Mouse (Mus musculus) liver, embryonic 12.5 days (tissue): Measurements from ENCODE around the gene Wwox. TPM values are rescaled to one million over a fixed set of nuclear protein-coding genes. Genes with fewer than 3 reads are reported as not detected.

Experiments used
- ATAC-seq: fragments of 200-750 bp; cut with Nextera tagmentation; 2 replicates; pipeline ENCODE4 v1.8.0; 2017; ENCODE audit warnings: moderate number of reproducible peaks, mild to moderate bottlenecking, moderate library complexity
- H3K27ac ChIP-seq: fragments of 300-500 bp; sonication (generic); 2 replicates; pipeline ENCODE4 v1.5.1; 2016; ENCODE audit warnings: mild to moderate bottlenecking
- H3K27me3 ChIP-seq: fragments of 300-500 bp; sonication (generic); replicated peaks from 2 replicates; pipeline ENCODE4 v1.6.1; 2016; ENCODE audit warnings: mild to moderate bottlenecking, moderate library complexity
- H3K36me3 ChIP-seq: fragments of 300-500 bp; sonication (generic); 2 replicates; pipeline ENCODE4 v1.6.1; 2016; ENCODE audit warnings: mild to moderate bottlenecking, moderate library complexity
- H3K4me1 ChIP-seq: fragments of 300-500 bp; sonication (generic); 2 replicates; pipeline ENCODE4 v1.6.1; 2016
- H3K4me2 ChIP-seq: fragments of 300-500 bp; sonication (generic); 2 replicates; pipeline ENCODE4 v1.6.1; 2016; ENCODE audit warnings: mild to moderate bottlenecking, moderate library complexity
- H3K4me3 ChIP-seq: fragments of 300-500 bp; sonication (generic); 2 replicates; pipeline ENCODE4 v1.5.1; 2016; ENCODE audit warnings: mild to moderate bottlenecking, moderate library complexity
- H3K9ac ChIP-seq: fragments of 300-500 bp; sonication (generic); 2 replicates; pipeline ENCODE4 v1.6.1; 2016; ENCODE audit warnings: mild to moderate bottlenecking, moderate library complexity
- H3K9me3 ChIP-seq: fragments of 300-500 bp; sonication (generic); replicated peaks from 2 replicates; pipeline ENCODE4 v1.6.1; 2016; ENCODE audit warnings: mild to moderate bottlenecking, moderate library complexity
- WGBS: fragments of 180-500 bp; shearing (Covaris S2); methylation state at CpG from one replicate; pipeline ENCODE4 v1.1.7; 2016; ENCODE audit not compliant: insufficient replicate concordance; 5-methylcytosine and 5-hydroxymethylcytosine counted together
- polyA plus RNA-seq: library from polyadenylated mRNA; unstranded; fragments of >200 nt; fragmentation: Nextera tagmentation; extraction: Ambion mirVana; gene quantifications from 2 replicates; pipeline ENCODE4 v1.2.1, GENCODE M21; 2016

Gene Wwox
- polyA plus RNA-seq, 1 experiment from 2014 or later = 5.2 TPM

DNA sequence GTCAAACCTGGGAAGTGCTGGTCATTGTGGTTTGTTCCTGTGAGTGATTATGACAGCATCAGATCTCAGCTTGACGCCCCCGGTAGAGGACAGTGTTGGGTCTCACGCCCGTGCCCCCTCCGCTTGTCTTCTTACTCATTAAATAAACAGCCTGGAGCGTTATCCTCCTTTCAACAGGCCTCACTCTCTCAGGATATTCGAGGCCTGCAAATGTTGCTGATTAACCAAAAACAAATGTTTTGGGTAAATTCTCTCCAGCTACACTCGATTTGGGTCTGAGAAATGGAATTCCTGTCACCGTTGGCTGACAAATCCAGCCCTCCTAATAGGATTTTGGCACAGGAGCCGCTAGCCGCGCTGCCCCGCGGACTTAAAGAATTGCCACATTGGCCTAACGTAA is 115.5 kb downstream of the Wwox start:
- 58% methylated on average over 15 of the region's 15 CpGs for WGBS
- H3K9me3 ChIP-seq = no peaks in the 10 kb centered on the region
- ATAC-seq = no peak
- H3K4me3 ChIP-seq = no peak overlapping the region
- no peaks in the 10 kb centered on the region for H3K27me3 ChIP-seq
- no peak overlapping the region for H3K9ac ChIP-seq
- peak overlapping the region; percentile 62 for H3K27ac ChIP-seq
- H3K4me2 ChIP-seq = no peak overlapping the region
- no peaks in the 10 kb centered on the region for H3K4me1 ChIP-seq
- no peaks in the 10 kb centered on the region for H3K36me3 ChIP-seq

DNA sequence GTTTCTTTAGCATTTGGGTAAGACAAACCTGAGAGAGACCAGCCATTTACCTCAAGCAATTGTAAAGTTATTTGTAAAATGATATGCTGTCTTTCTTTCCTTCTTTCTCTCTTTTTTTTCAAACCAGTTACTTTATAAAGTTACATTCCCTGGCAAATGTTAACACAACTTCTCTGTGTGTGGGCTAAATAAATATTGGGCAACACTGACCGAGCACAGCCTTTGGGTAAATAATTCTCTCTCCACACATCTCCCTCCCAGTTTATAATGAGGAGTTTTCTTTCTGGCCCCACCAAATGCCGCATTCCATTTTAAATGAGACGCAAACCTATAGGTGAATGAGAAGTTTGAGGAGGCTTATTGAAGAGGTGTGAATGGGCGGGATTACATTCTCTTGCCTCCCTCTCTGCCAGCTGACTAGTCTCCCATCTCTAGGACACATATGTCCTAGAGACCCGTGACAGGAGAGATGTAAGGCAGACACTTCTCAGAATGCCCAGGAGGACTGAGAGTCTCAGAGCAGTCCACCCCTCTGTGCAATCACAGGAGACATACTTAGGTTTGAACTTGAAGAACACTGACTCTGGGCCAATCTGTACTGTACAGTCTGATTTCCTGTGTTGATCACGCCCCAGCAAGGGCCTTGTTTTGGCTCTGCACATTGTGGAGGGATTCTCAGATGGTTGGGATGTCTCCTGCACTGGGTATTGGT is 116.2 kb downstream of the Wwox start:
- H3K27me3 ChIP-seq = no peaks in the 10 kb centered on the region
- H3K4me2 ChIP-seq = no peak overlapping the region
- WGBS = 63% methylated on average over 6 of the region's 6 CpGs
- no peaks in the 10 kb centered on the region for H3K9me3 ChIP-seq
- H3K9ac ChIP-seq = no peak overlapping the region
- no peak; the same call in 1 of the 2 replicates for ATAC-seq
- no peaks in the 10 kb centered on the region for H3K36me3 ChIP-seq
- H3K4me3 ChIP-seq = no peak overlapping the region
- no peaks in the 10 kb centered on the region for H3K4me1 ChIP-seq
- H3K27ac ChIP-seq = peak overlapping the region; percentile 45; the same call in 1 of the 2 replicates

DNA sequence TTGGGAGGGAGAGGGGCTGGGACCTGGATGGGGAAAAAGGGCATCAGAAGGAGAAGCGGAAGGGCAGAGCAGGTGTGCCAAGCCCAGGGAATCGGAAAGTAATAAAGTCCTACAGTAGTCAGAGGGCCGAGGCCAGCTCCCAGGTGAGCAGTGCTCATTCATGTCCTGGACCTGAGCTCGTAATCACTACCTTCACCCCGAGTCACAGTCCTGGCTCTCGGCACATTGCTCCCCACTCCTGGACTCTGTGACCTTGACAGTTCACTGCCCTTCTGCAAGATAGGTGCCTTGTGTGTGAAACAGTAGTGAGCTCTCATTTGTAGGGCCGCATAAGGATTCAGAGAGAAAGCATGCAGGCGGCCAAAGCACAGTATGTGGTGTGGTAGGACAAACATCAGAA is 121.7 kb downstream of the Wwox start:
- Histone ChIP-seq H3K27ac (no peak overlapping the region), H3K4me1 (no peaks in the 10 kb centered on the region), H3K36me3 (no peaks in the 10 kb centered on the region), H3K9ac (no peak overlapping the region), H3K9me3 (no peaks in the 10 kb centered on the region), H3K4me3 (no peak overlapping the region), H3K27me3 (no peaks in the 10 kb centered on the region), H3K4me2 (no peak overlapping the region)
- no peak for ATAC-seq
- WGBS = 69% methylated on average over 8 of the region's 8 CpGs

DNA sequence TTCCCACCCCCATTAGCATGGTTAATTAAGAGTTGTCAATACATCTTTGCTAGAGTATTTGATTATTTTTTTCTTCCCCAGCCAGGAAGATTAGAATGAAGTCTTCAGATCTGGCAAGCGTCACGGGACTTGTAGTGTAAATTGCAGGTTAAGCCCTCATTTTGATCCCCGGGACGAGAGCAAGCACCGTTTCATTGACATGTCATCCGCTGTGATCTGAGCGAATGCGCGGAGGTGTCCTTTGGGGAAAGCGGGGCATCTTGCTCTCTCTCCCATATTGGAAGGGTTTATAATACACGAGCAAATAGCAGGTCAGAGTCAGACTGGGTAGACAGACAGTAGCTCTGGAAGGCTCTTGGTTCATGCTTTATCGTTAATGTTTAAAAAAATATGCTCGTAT is 123.0 kb downstream of the Wwox start:
- no peak for ATAC-seq
- Histone ChIP-seq H3K9me3 (no peaks in the 10 kb centered on the region), H3K4me3 (no peak overlapping the region), H3K27me3 (no peaks in the 10 kb centered on the region), H3K36me3 (no peaks in the 10 kb centered on the region), H3K4me2 (no peak overlapping the region), H3K9ac (no peak overlapping the region), H3K4me1 (no peaks in the 10 kb centered on the region), H3K27ac (no peak overlapping the region)
- 82% methylated on average over 13 of the region's 13 CpGs for WGBS

DNA sequence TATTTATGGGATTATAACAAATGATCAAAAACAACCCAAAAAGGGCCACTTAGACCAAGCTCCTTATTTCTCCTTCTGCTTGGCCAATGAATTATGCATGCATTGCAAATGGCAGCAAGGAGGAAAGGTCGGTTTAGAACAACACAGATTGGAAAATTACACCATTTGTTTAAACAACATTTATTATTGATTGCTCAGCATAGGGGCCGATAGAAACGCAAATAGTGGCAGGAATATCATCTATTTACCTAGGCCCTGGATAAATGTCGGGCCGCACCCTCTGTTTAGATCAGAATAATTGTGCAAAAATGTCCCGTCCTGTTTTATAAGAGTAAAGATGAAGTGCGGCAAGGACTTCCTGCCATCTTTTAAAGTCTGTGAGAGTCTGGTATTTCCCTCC is 123.9 kb downstream of the Wwox start:
- H3K4me1 ChIP-seq = no peaks in the 10 kb centered on the region
- no peaks in the 10 kb centered on the region for H3K36me3 ChIP-seq
- H3K27ac ChIP-seq = no peak overlapping the region
- H3K27me3 ChIP-seq = no peaks in the 10 kb centered on the region
- no peak for ATAC-seq
- H3K9ac ChIP-seq = no peak overlapping the region
- no peaks in the 10 kb centered on the region for H3K9me3 ChIP-seq
- H3K4me3 ChIP-seq = no peak overlapping the region
- 70% methylated on average over 7 of the region's 7 CpGs for WGBS
- no peak overlapping the region for H3K4me2 ChIP-seq

DNA sequence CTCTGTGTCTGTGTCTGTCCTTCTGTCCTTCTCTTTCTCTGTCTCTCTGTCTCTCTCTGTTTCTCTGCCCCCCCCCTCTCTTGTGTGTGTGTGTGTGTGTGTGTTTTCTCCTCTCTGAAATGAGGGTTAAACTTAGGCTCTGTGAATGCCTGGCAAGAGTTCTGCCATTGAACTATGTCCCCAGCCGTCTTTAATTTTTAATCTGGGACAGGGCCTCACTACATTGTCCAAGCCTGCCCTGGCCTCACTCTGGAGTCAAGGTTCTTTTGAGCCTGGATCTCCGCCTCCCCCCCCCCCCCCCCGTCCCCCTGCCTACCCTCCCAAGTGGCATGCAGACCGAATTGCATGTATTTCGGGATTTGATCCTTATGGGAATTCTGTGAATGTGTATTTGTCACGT is 124.6 kb downstream of the Wwox start:
- no peak for ATAC-seq
- Histone ChIP-seq H3K9me3 (no peaks in the 10 kb centered on the region), H3K4me2 (no peak overlapping the region), H3K36me3 (no peaks in the 10 kb centered on the region), H3K4me1 (no peaks in the 10 kb centered on the region), H3K4me3 (no peak overlapping the region), H3K27ac (no peak overlapping the region), H3K27me3 (no peaks in the 10 kb centered on the region), H3K9ac (no peak overlapping the region)
- WGBS = 81% methylated on average over 6 of the region's 6 CpGs

DNA sequence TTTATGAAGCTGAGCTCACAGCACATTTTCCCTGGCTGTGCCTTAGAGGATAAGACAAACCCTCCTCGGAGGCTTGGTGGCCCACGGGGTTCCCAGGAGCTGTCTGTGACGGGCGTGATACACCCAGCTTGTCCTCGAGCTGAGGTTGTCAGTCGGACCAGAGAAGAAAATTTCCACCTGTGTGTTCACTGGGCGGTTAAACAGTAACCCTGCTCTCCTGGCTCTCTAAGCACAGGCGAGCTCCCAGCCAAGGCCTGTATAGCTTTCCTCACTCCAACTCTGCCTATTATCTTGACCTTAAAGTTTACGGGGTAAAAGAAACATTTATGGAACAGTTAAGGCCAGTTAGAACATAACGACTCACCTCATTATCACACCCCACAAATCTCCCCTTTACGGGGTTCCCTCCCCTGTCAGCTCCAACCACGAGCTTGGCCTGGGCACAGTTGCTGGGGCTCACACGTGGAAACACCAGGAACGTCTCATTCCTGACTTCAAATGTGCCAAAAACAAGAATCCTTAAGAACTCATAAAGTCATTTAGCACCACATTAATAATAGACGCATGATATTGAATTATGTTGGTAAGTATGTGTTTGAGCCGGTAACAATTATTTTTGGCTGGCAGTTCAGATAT is 129.2 kb downstream of the Wwox start:
- 0 out of 2 replicates have a peak, but pooled peaks have one; percentile 10 for ATAC-seq
- H3K4me3 ChIP-seq = no peak overlapping the region
- WGBS = 70% methylated on average over 16 of the region's 16 CpGs
- H3K36me3 ChIP-seq = no peaks in the 10 kb centered on the region
- H3K4me1 ChIP-seq = peaks cover 6% of the 10 kb centered on the region; the same call in 1 of the 2 replicates
- no peaks in the 10 kb centered on the region for H3K27me3 ChIP-seq
- no peaks in the 10 kb centered on the region for H3K9me3 ChIP-seq
- H3K4me2 ChIP-seq = no peak overlapping the region
- no peak overlapping the region for H3K9ac ChIP-seq
- peak overlapping the region; percentile 36 for H3K27ac ChIP-seq

DNA sequence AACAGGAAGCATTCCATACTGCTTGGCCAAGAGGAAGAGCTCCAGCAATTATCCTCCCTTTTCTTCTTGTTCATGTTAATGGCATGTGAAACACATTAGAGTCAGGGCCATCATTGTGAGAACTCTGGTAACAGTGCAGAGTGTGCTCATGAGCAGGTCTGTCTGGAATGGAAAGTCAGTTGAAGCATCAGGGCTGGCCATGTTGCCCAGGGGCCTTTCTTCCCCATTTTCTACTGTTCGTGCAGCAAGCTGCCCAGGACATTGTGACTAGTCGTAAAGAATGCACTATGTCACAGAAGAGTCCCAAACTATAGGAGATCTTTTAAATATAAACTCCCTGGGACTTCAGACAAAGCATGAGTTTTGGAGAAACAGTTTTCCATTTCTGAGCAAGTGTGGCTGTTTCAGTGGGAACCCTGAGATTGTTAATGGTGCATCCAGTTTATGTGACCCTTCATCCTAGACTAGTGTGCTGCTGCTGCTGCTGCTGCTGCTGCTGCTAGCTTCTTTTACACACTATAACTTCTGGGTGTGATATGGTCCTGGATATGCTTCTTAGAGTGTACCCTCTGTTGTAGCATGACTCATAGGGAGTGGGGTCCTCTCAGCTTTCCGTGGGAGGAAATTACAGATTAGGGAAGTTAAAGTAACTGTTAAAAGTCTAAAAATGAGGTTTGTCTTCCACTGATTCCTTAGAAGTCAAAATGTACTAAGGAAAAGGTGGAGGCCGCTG is 133.7 kb downstream of the Wwox start:
- 54% methylated on average over 4 of the region's 4 CpGs for WGBS
- Histone ChIP-seq H3K36me3 (no peaks in the 10 kb centered on the region), H3K4me1 (peaks cover 6% of the 10 kb centered on the region; the same call in 1 of the 2 replicates), H3K9ac (no peak overlapping the region), H3K4me3 (no peak overlapping the region), H3K27me3 (no peaks in the 10 kb centered on the region), H3K9me3 (no peaks in the 10 kb centered on the region), H3K4me2 (no peak overlapping the region), H3K27ac (no peak overlapping the region)
- ATAC-seq = no peak

DNA sequence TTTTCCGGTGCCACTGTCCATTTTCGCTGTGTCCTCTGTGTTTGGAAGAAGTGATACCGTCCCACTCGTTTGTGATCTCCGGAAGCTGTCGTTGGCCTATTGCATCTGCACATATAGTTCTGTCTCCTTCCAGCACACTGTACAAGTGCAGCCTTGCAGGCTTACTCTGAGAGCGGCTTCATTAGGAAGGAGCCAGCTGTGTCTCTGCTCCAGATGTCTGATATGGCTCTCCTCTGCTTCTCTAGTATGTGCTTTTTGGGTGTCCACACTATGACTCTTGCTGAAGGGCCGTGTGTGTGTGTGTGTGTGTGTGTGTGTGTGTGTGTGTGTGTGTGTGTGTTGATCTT is 134.3 kb downstream of the Wwox start:
- Histone ChIP-seq H3K4me3 (no peak overlapping the region), H3K4me2 (no peak overlapping the region), H3K36me3 (no peaks in the 10 kb centered on the region), H3K9me3 (no peaks in the 10 kb centered on the region), H3K4me1 (peaks cover 6% of the 10 kb centered on the region; the same call in 1 of the 2 replicates), H3K27ac (no peak overlapping the region), H3K27me3 (no peaks in the 10 kb centered on the region), H3K9ac (no peak overlapping the region)
- WGBS = 68% methylated on average over 8 of the region's 8 CpGs
- no peak for ATAC-seq

DNA sequence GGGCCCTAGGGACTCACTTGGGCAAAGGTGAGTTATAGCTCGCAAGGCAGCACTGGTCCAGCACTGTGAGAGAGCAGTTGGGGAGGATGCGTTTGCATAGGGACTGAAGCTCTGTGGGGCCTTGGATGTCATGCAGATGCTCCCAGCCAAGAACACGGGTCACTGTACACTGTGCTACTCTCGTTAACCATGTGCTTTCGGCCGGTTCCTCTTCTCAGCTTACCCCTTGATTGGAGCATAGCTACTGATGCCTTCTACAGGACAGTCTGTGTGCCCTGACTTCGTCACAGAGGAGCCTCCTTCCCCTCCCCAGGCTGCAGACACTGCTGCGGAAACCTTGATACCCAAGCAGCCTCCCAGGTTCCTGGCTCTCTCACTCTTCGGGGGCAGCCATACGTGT is 139.8 kb downstream of the Wwox start:
- 75% methylated on average over 10 of the region's 10 CpGs for WGBS
- Histone ChIP-seq H3K9ac (no peak overlapping the region), H3K9me3 (no peaks in the 10 kb centered on the region), H3K27me3 (no peaks in the 10 kb centered on the region), H3K4me2 (no peak overlapping the region), H3K36me3 (no peaks in the 10 kb centered on the region), H3K27ac (no peak overlapping the region), H3K4me3 (no peak overlapping the region), H3K4me1 (no peaks in the 10 kb centered on the region)
- ATAC-seq = no peak

DNA sequence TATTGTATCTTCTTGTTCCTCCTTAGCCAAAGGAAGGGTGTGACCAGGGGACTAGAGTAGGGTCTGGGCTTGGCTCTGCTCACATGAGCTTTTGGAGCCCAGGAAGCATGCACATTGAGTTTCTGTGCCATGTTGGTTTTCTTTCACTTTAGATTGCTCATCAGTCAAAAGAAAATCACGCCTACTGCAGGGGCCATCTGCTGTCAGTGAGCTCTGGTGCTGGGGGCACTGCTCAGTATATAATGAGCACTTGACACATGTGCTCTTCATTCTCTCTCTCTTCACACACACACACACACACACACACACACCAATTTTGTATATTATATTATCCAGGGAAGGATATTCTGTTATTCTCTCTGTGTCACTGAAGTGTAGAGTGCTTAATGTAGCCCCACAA is 141.2 kb downstream of the Wwox start:
- WGBS = 74% methylated on average over 1 of the region's 1 CpGs
- no peaks in the 10 kb centered on the region for H3K27me3 ChIP-seq
- no peak overlapping the region for H3K27ac ChIP-seq
- no peaks in the 10 kb centered on the region for H3K4me1 ChIP-seq
- no peak for ATAC-seq
- no peak overlapping the region for H3K9ac ChIP-seq
- H3K9me3 ChIP-seq = no peaks in the 10 kb centered on the region
- no peak overlapping the region for H3K4me3 ChIP-seq
- H3K36me3 ChIP-seq = no peaks in the 10 kb centered on the region
- no peak overlapping the region for H3K4me2 ChIP-seq

DNA sequence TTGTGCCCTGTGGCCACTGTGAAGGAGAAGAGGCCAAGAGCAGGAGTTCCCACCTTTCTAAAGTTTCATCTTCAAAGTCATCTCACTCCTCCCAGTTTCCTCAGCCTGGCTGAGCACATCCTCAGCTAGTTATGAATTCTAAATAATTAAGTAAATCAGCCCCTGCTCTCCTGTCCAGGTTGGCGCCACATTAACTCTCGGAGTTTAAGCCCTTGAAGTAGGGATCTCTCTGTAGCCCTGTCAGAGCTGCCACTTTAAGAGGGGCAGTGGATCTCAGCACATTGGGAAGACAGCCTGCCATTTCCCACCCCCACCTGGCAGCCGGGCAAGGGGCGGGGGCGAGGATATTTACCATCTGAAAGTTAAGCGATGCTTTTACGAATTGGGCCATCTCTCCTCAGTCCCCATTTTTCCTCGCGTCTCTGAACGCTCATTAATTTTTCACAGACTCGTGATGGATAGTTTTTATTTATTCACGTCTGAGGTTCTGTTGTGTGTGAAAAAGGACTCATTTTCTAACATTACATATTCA is 150.9 kb downstream of the Wwox start:
- Histone ChIP-seq H3K27ac (no peak overlapping the region), H3K9ac (no peak overlapping the region), H3K27me3 (no peaks in the 10 kb centered on the region), H3K4me1 (peaks cover 5% of the 10 kb centered on the region; the same call in 1 of the 2 replicates), H3K4me3 (no peak overlapping the region), H3K4me2 (no peak overlapping the region), H3K9me3 (no peaks in the 10 kb centered on the region), H3K36me3 (no peaks in the 10 kb centered on the region)
- 79% methylated on average over 12 of the region's 12 CpGs for WGBS
- no peak for ATAC-seq
